Mouse (Mus musculus): ENCODE measurements at regions not wholly inside any gene's neighbourhood (a gene's known extent, or its start where the extent isn't known, plus 50 kb on each side); places are given as distances from the start of the nearest gene placed in this dataset.

DNA sequence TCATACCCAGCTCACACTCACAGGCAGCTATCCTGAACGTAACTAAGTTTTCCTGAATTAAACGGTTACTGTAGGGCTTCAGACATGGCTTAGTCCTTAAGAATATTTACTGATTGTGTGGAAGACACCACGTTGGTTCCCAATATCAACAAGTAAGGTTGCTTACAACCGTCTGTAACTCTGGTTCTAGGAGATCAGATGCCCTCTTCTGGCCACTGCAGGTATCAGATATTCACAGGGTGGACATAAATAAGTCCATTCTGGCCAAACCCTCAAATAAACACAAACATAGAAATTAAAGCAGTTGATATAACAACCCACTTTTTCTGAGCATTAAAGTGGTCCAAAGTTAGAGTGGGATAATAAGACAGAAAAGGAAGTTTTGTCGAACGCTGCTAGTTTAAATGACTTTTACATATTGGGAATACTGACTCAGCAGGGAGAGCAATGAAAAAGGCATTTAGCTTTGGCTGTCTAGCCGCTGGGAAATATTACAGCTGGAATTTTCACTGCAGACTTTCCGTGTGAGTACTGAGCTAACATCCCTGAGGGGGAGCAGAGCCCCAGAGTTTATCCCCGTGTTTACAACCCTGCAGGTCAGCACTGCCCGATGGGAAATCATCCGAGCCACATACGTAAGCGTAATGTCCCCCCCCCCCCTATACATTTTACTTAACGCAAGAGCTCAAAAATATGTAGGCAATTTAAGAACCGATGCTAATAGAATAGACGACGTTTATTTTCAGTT is 264.4 kb downstream of the Pou4f1 start:
- no peak overlapping the region for H3K4me3 ChIP-seq (ENCODE audit: control insufficient read depth, insufficient read depth, low read length)
- no peak overlapping the region for H3K27ac ChIP-seq (ENCODE audit: control insufficient read depth, insufficient read depth, low read length)
- H3K27me3 ChIP-seq (ENCODE audit: control insufficient read depth, insufficient read depth, low read length), result no peaks in the 10 kb centered on the region
- WGBS, result 83% methylated on average over 17 of the region's 17 CpGs
- no peak for TF ChIP-seq CTCF (IDR thresholded peaks at IDR 0.05; ENCODE audit: borderline replicate concordance, control insufficient read depth, extremely low read depth, insufficient read depth, low read length, poor library complexity)
- TF ChIP-seq POLR2A (IDR thresholded peaks at IDR 0.05; ENCODE audit: control insufficient read depth, extremely low read depth, insufficient read depth, low read length, poor library complexity), result no peak
- no peaks in the 10 kb centered on the region for H3K36me3 ChIP-seq (ENCODE audit: control insufficient read depth, insufficient read depth, low read length)
- H3K4me1 ChIP-seq (replicated peaks; ENCODE audit: control insufficient read depth, insufficient read depth, low read length), result no peaks in the 10 kb centered on the region
- DNase-seq, result no peak

GRCm38 (mm10) chr14:104193198-104193597 is 274.6 kb downstream of the Pou4f1 start:
- WGBS, result 88% methylated on average over 11 of the region's 11 CpGs
- no peaks in the 10 kb centered on the region for H3K36me3 ChIP-seq (ENCODE audit: control insufficient read depth, insufficient read depth, low read length)
- no peak for TF ChIP-seq POLR2A (IDR thresholded peaks at IDR 0.05; ENCODE audit: control insufficient read depth, extremely low read depth, insufficient read depth, low read length, poor library complexity)
- no peak for TF ChIP-seq CTCF (IDR thresholded peaks at IDR 0.05; ENCODE audit: borderline replicate concordance, control insufficient read depth, extremely low read depth, insufficient read depth, low read length, poor library complexity)
- H3K4me3 ChIP-seq (ENCODE audit: control insufficient read depth, insufficient read depth, low read length), result no peak overlapping the region
- no peaks in the 10 kb centered on the region for H3K27me3 ChIP-seq (ENCODE audit: control insufficient read depth, insufficient read depth, low read length)
- DNase-seq, result no peak
- no peak overlapping the region for H3K27ac ChIP-seq (ENCODE audit: control insufficient read depth, insufficient read depth, low read length)
- no peaks in the 10 kb centered on the region for H3K4me1 ChIP-seq (replicated peaks; ENCODE audit: control insufficient read depth, insufficient read depth, low read length)

- H3K4me1 ChIP-seq (replicated peaks; ENCODE audit: control insufficient read depth, insufficient read depth, low read length), result no peaks in the 10 kb centered on the region
- H3K27me3 ChIP-seq (ENCODE audit: control insufficient read depth, insufficient read depth, low read length), result no peaks in the 10 kb centered on the region
- H3K4me3 ChIP-seq (ENCODE audit: control insufficient read depth, insufficient read depth, low read length), result no peak overlapping the region
- no peak overlapping the region for H3K27ac ChIP-seq (ENCODE audit: control insufficient read depth, insufficient read depth, low read length)
- DNase-seq, result no peak
- H3K36me3 ChIP-seq (ENCODE audit: control insufficient read depth, insufficient read depth, low read length), result no peaks in the 10 kb centered on the region
- no peak for TF ChIP-seq CTCF (IDR thresholded peaks at IDR 0.05; ENCODE audit: borderline replicate concordance, control insufficient read depth, extremely low read depth, insufficient read depth, low read length, poor library complexity)
Measured at GRCm38 (mm10) chr14:104175122-104175521, 292.7 kb downstream of the Pou4f1 start.

GRCm38 (mm10) chr14:104146841-104147240 is 302.6 kb upstream of the Ednrb start:
- Histone ChIP-seq H3K36me3 (ENCODE audit: control insufficient read depth, insufficient read depth, low read length) (no peaks in the 10 kb centered on the region), H3K27me3 (ENCODE audit: control insufficient read depth, insufficient read depth, low read length) (no peaks in the 10 kb centered on the region), H3K4me3 (ENCODE audit: control insufficient read depth, insufficient read depth, low read length) (no peak overlapping the region), H3K4me1 (replicated peaks; ENCODE audit: control insufficient read depth, insufficient read depth, low read length) (no peaks in the 10 kb centered on the region), H3K27ac (ENCODE audit: control insufficient read depth, insufficient read depth, low read length) (no peak overlapping the region)
- TF ChIP-seq CTCF (IDR thresholded peaks at IDR 0.05; ENCODE audit: borderline replicate concordance, control insufficient read depth, extremely low read depth, insufficient read depth, low read length, poor library complexity), result no peak
- TF ChIP-seq POLR2A (IDR thresholded peaks at IDR 0.05; ENCODE audit: control insufficient read depth, extremely low read depth, insufficient read depth, low read length, poor library complexity), result no peak
- WGBS, result 69% methylated on average over 5 of the region's 5 CpGs
- DNase-seq, result no peak

- 61% methylated on average over 5 of the region's 5 CpGs for WGBS
- H3K27me3 ChIP-seq (ENCODE audit: control insufficient read depth, insufficient read depth, low read length), result no peaks in the 10 kb centered on the region
- H3K36me3 ChIP-seq (ENCODE audit: control insufficient read depth, insufficient read depth, low read length), result no peaks in the 10 kb centered on the region
- H3K4me3 ChIP-seq (ENCODE audit: control insufficient read depth, insufficient read depth, low read length), result no peak overlapping the region
- no peaks in the 10 kb centered on the region for H3K4me1 ChIP-seq (replicated peaks; ENCODE audit: control insufficient read depth, insufficient read depth, low read length)
- no peak overlapping the region for H3K27ac ChIP-seq (ENCODE audit: control insufficient read depth, insufficient read depth, low read length)
- TF ChIP-seq POLR2A (IDR thresholded peaks at IDR 0.05; ENCODE audit: control insufficient read depth, extremely low read depth, insufficient read depth, low read length, poor library complexity) (no peak), CTCF (IDR thresholded peaks at IDR 0.05; ENCODE audit: borderline replicate concordance, control insufficient read depth, extremely low read depth, insufficient read depth, low read length, poor library complexity) (no peak)
- DNase-seq, result no peak
Measured at GRCm38 (mm10) chr14:104145395-104145794, 301.2 kb upstream of the Ednrb start.

GRCm38 (mm10) chr14:104114986-104115951 is 271.1 kb upstream of the Ednrb start:
- no peak for DNase-seq
- WGBS, result 93% methylated on average over 14 of the region's 14 CpGs

More at GRCm38 (mm10) chr14:104114986-104115951, 271.1 kb upstream of the Ednrb start:
- no peaks in the 10 kb centered on the region for H3K36me3 ChIP-seq (ENCODE audit: control insufficient read depth, insufficient read depth, low read length)
- H3K4me3 ChIP-seq (ENCODE audit: control insufficient read depth, insufficient read depth, low read length), result no peak overlapping the region
- H3K27me3 ChIP-seq (ENCODE audit: control insufficient read depth, insufficient read depth, low read length), result no peaks in the 10 kb centered on the region
- no peak overlapping the region for H3K27ac ChIP-seq (ENCODE audit: control insufficient read depth, insufficient read depth, low read length)
- no peaks in the 10 kb centered on the region for H3K4me1 ChIP-seq (replicated peaks; ENCODE audit: control insufficient read depth, insufficient read depth, low read length)
- TF ChIP-seq CTCF (IDR thresholded peaks at IDR 0.05; ENCODE audit: borderline replicate concordance, control insufficient read depth, extremely low read depth, insufficient read depth, low read length, poor library complexity), result no peak
- no peak for TF ChIP-seq POLR2A (IDR thresholded peaks at IDR 0.05; ENCODE audit: control insufficient read depth, extremely low read depth, insufficient read depth, low read length, poor library complexity)
